Mouse (Mus musculus): Measurements from ENCODE around the gene Gsta2. TPM values are rescaled to one million over a fixed set of nuclear protein-coding genes. Genes with fewer than 3 reads are reported as not detected.
"Not testable (repeated sequence)": the region's sequence is repeated elsewhere in the genome, so short reads cannot be mapped to it uniquely, and the experiment has no call there.

Gene Gsta2
- polyA plus RNA-seq, 1 experiment, result 2.5 TPM

DNA sequence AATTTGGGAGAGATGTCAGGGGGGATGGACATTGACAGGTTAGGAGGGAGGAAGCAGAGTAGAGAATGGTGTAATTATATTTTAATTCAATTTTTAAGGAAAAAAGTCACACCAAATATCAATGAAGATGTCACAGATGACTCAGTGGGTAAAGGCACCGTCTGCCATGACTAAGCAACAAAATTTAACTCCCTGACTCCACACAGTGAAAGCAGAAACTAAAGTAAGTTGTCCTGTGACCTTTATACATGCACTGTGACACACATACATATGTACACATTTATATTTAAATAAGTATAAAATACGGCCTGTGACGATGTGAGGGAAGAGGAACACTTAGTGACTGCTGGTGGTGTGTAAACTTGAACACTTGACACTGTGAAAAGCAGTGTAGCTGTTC is 47.5 kb downstream of the Gsta2 start:
- DNase-seq (ENCODE audit: low read depth), result not testable (repeated sequence)

DNA sequence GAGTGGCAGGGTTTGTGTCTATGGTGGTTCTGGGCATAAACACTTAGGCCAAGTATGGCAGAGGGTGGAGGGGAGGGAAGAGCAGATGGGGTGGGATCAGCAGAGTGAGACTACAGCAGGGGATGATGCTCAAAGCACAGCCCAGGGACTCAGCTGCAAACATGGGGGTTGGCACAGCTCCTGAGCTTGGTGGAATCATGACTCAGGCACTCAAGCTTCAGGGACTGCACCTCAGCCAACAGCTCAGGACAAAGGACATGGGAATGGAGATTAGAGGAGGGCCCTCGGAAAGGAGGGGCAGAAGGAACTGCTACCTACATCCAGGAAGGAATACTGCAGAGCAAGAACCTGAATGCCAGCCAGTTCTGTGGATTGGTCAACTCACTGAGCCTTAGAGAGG is 56.4 kb downstream of the Gsta2 start:
- not testable (repeated sequence) for DNase-seq (ENCODE audit: low read depth)

DNA sequence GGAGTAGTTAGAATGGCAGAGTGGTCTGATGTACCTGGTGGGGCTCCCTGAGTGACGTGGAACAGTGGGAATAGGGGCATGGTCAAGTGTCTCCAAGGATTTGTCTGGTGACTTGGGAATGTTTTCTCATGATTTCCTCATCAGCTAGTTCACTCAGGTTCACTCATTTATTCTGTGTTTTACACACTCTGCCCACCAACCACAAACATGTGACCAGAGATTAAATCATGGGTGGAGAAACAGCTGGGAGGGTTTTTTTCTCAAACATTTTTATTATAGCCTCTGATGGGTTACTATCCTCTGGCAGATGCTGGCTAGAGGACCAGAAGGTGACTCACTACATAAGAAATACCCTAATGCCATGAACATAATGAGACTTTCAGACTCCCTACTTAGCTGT is 57.4 kb downstream of the Gsta2 start:
- no peak for DNase-seq (ENCODE audit: low read depth)

DNA sequence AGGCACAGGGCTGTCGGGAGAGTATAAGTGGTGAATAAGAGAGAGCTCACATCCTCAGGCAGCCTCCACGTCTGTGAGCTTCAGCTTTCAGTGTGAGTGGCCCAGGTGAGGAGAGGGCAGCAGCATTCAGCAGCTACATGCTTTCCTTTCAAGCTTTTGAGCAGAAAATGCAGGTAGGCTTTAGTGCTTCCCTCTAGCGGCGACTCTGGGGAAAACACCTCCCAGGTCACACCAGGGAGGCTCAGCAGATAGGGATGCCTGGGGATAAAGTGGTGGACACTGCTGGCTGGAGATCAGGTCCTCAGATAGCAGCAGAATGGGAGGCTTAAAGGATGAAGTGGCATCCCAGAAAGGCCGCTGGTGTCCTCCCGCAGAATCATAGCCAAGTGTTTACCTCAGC is 59.5 kb downstream of the Gsta2 start:
- not testable (repeated sequence) for DNase-seq (ENCODE audit: low read depth)

DNA sequence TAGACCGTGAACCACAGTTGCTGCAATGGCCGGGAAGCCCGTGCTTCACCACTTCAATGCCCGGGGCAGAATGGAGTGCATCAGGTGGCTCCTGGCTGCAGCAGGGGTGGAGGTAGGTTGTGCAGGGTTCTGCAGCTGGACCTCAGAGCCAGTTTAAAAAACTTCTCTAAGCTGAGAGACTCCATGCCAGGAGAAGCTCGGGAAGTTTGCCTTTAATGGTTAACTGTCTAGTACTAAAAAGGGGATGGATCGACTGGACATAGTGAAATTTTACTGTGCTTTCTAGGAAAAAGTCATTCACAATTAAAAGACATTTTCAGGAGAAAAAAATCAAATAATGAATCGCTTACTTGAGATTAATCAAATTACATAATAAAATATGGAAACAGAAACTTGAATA is 60.8 kb downstream of the Gsta2 start:
- DNase-seq (ENCODE audit: low read depth), result not testable (repeated sequence)

DNA sequence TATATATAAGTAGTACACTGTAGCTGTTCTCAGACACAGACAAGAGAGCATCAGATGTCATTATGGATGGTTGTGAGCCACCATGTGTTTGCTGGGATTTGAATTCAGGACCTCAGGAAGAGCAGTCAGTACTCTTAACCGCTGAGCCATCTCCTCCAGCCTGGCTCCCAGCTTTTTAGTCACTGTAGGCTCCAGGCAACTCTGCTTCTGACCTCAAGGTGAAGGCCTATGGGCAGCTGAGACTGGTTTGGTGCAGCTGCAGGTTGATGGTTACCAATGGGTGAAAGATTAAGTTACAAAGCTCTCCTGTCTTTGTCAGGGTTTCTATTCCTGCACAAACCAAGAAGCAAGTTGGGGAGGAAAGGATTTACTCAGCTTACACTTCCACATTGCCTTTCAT is 61.9 kb downstream of the Gsta2 start:
- not testable (repeated sequence) for DNase-seq (ENCODE audit: low read depth)

DNA sequence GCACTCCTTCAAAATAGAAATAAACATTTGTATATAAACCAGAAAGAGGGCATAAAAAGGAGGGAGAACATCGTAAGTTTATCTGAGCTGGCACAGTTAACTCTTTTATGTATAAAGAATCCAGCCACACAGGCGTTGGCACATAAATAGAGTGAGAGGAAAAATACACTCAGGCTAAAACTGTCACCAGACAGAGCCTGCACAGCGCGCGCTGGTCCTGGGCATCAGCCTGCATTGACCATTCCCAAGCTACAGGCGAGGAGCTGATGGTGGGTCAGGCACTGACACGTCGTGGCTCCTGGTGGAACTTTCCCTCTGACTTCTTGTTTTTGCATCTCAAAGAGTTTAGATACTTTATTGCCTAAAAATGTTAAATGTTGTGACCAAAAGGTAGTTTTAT is 63.1 kb downstream of the Gsta2 start:
- not testable (repeated sequence) for DNase-seq (ENCODE audit: low read depth)

DNA sequence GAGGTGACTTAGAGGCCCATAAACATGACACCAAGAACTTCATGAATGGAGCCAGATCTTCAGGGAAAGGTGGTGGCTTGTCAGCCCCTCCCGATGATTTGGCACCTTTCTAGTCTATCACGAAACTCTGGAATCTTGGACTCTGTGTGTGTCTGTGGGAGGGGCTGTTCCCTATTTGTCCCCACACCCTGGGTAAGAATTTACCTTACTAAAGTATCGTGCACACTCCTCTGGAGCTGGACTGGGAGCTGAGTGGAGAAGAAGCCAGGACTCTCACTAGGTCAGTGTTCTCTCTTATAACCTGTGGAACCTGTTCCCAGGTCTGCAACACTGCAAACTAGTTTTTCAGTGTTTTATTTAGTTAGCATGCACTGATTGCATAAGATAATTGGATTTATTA is 65.9 kb downstream of the Gsta2 start, which contains the start of gene Gm10639:
Gene Gm10639 (plus strand): TSS at position 201 of the 400 bp plus-strand sequence.
- DNase-seq (ENCODE audit: low read depth), result not testable (repeated sequence)

DNA sequence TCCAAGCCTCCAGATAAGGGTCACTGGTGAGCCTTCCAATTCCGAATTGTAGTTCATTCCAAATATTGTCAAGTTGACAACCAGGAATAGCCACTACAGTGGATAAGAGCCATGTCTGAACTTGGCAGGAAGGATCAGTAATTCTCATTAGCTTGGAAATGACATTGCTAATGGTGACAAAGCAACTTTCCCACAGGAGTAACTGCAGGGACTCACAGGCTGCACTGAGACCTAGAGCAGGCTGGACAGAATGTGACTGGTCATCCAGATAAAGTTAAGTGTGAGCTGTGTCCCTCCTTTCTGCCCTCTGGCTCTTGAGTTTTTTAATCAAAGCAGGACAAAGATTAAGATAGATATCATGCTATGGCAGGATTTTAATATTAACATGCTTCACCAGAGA is 66.5 kb downstream of the Gsta2 start:
- DNase-seq (ENCODE audit: low read depth), result not testable (repeated sequence)

DNA sequence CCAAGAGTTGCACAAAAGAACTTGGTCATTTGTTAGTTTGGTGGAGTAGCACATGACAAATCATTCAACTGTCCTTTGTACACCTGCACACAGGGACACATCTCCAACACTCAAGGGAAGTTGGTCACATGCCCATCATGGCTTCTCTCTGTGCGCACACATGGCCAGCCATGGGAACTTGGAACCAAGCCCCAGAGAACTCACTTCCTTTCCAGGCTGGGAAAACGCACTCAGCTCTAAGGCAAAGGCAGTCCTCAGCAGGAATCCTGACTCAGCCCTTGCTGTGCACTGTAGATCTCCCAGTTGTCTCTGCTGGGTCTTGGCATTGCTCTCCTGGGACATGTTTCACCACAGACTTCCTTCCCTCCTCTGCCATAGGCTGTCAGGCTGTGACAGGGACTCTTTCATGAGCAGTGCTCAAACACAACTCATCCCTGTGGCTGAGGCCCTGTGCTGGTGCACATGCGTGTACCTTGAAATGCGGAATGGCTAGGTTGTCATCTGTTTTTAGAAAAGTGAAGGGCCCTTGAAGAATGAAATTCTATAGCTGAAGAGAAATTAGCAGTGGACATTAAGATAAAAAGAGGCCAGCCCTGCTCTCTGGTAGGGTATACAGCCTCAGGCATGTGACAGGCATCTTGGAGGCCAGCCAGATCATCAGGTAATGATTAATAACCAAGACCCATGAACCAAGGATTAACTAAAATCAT is 73.4 kb downstream of the Gsta2 start:
- not testable (repeated sequence) for DNase-seq (ENCODE audit: low read depth)

Other genes starting within 250 kb of the Gsta2 start
- 76.2 and 92.5 TPM in 2 replicates for gene Fbxo9, start 246.7 kb downstream of the Gsta2 start, polyA plus RNA-seq (2012; rRNA removed)
- 16.0 and 17.3 TPM in 2 replicates for gene Ick, start 246.6 kb downstream of the Gsta2 start, polyA plus RNA-seq (2012; rRNA removed)
- gene Gsta4, start 173.0 kb downstream of the Gsta2 start, polyA plus RNA-seq (2012; rRNA removed), result 22.8 and 26.6 TPM in 2 replicates
- not detected in 2 replicates for gene Gsta1, start 125.1 kb downstream of the Gsta2 start, polyA plus RNA-seq (2012; rRNA removed)
- gene Gm3776, start 98.7 kb downstream of the Gsta2 start, polyA plus RNA-seq (2012; rRNA removed), result 0.34 TPM in 1 of 2 replicates, not detected in the other
- not detected in 2 replicates for gene Gm10639, start 65.9 kb downstream of the Gsta2 start, polyA plus RNA-seq (2012; rRNA removed)
- gene Omt2a, start 41.0 kb downstream of the Gsta2 start, polyA plus RNA-seq (2012; rRNA removed), result not detected in 2 replicates
- gene Omt2b, start 28.2 kb downstream of the Gsta2 start, polyA plus RNA-seq (2012; rRNA removed), result not detected in 2 replicates
- gene Dppa5a, start 12.4 kb upstream of the Gsta2 start, polyA plus RNA-seq (2012; rRNA removed), result not detected in 2 replicates
- not detected in 2 replicates for gene Ooep, start 22.9 kb upstream of the Gsta2 start, polyA plus RNA-seq (2012; rRNA removed)
- 0.11 TPM in 1 of 2 replicates, not detected in the other for gene Ddx43, start 40.0 kb upstream of the Gsta2 start, polyA plus RNA-seq (2012; rRNA removed)
- gene Cgas, start 87.4 kb upstream of the Gsta2 start, polyA plus RNA-seq (2012; rRNA removed), result 0.34 and 0.41 TPM in 2 replicates
- 10.5 and 12.0 TPM in 2 replicates for gene Mto1, start 92.4 kb upstream of the Gsta2 start, polyA plus RNA-seq (2012; rRNA removed)
- 0.72 and 0.79 TPM in 2 replicates for gene Gm17324, start 93.0 kb upstream of the Gsta2 start, polyA plus RNA-seq (2012; rRNA removed)
- 5,649 and 5,990 TPM in 2 replicates for gene Eef1a1, start 133.4 kb upstream of the Gsta2 start, polyA plus RNA-seq (2012; rRNA removed)
- gene Slc17a5, start 232.3 kb upstream of the Gsta2 start, polyA plus RNA-seq (2012; rRNA removed), result 20.9 and 28.5 TPM in 2 replicates

Data from gonadal fat pad, adult 2 months (tissue).